Mouse (Mus musculus): ENCODE data around the gene Rell1.

The Rell1 gene

DNA sequence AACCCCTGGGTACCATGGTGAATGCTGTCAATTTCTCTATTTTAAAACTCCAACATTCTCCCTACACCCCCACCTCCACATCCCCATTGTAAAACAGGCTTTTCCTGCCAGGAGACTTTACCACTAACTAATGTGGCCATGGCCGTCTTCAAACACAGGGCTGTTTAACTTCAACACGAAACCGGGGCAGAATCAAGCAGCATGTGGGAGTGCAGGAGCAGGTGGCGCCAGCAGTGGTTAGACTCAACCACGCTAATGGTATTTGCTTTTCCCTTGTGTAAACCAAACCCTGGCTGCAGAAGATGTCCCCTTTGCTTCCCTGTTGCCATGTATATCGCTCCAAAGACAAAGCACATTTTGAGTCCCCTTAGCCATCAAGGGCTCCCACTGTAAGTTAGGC is 76.8 kb downstream of the Rell1 start:
- DNase-seq, result peak; percentile 76

GRCm38 (mm10) chr5:63891241-63891640 is 77.5 kb downstream of the Rell1 start:
- DNase-seq, result no peak

DNA sequence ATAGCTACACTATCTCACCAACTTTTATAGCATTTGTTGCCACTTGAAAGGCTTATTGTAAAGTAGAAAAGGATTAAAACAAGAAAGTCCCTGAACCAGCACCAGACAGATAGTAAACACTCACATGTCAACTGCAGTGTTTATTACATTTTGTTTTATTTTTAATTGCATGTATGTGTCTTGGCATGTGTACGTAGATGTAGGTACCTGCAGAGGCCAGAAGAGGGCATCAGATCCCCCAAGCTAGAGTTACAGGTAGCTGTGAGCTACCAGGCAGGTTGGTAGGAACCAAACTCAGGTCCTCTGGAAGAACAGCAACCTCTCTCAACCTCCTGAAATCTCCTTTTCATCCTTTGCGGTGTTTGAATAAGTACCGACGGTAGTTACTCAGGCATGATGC is 81.6 kb downstream of the Rell1 start:
- no peak for DNase-seq

DNA sequence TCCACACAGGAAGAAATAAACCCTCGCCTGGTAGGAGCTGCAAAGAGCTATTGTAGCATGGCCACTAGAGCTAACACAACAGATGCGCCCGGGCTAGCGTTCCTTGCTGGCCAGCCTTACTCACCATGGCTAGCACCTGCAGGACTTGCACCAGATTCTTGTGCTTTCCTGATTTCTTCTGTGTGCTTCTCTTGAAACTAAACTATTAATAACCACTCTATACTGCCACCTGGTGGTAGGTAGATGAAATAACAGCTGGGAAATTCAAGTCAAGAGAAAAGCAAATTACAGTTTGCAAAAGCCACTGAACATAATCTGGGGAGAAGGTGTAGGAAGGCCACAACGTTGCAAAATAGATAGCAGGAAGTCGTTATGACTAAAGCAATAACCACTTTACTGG is 82.0 kb downstream of the Rell1 start:
- peak; percentile 82 for DNase-seq

- DNase-seq, result peak; percentile 61
These were observed 82.4 kb downstream of the Rell1 start for GRCm38 (mm10) chr5:63886292-63886691.

DNA sequence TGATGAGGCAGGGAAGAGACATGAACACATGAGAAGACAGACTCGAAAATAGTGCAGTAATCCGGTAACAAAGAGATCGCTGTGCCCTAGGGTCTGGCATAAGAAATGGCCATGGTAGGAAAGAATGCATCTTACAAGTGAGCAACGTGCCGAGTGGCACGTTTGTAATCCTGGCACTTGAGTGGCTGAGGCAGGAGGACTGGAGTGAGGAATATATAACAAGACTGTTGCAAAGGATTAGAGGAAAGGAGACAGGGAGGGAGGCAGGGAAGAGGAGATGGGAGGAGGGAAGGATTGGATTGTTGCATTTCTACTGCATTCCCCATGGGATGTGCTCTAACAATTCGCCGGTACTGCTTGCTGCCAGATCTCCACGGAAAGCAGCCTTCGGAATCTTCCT is 89.7 kb downstream of the Rell1 start:
- DNase-seq, result no peak

DNA sequence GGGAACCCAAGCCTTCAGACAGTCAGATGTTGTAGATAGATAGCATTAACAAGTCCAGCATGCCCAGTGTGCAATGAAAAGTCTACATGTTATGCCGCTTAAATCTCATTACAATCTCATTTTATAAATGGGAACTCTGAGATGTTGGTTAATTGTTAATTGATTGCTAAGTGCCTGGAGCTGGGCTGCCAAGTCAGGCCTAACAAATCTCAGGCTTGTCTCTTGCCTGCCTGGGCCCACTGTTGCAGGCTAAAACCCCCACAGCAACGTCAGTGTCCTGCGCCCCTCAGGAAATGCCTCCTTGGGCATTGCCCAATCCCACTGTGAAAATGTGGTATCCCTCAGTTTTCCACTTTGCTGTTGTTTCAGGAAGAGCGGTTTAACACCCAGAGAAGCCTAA is 92.6 kb downstream of the Rell1 start:
- no peak for DNase-seq

DNA sequence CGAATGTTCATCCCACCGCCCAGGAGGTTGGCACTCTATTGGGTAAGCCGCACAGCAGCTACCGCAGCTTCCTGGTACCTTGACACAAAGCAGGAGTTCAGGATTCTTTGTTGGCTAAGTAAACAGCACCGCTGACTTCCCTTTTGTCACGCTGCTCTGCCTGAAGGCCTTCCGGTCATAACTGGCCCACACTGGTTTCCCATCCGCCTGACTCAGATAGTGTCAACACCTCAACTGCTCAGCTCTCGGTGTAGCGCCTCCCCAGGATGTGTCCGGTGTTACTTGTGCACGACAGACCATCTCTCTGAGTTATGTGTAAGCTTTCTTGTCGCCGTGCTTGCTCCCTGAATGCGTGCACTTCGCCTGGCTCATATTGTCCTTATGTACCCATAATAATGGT is 93.8 kb downstream of the Rell1 start:
- peak; percentile 91 for DNase-seq

DNA sequence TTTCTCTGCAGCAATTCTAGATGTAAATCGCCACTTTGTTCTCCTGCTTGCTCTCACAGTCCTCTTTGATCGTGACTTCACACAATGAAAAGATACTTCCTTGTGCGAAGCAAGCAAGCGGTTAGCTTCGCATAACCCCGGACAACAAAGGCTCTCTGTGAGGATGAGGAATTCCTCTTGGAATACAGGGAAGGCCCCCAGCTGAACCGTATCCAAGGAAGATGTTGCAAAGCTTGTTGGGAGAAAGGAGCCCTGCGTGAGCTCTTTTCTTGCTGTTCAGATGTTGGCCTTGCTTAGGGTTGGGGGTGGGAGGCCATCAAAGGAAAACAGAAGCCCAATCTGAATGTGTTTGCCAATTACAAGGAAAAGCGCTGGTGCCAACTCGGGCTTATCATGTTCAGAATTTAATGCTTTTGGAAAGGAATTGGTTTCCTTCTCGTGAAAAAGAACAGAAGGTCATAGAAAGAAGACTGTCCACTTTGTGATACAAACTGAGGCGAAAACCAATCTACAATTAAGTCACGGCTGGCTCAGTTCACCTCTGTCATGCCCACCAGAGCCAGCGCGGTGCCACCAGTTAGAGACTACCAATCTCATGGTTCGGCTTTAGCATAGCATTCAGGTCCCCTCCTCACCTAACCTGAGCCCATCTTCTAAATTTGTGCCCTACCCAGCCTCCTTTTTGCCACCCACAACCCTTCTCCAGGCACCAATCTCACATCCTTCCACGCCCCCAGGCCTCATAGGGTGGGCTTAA is 96.3 kb downstream of the Rell1 start:
- no peak for DNase-seq

- DNase-seq, result no peak
These were observed 101.3 kb downstream of the Rell1 start for GRCm38 (mm10) chr5:63867421-63867820.

DNA sequence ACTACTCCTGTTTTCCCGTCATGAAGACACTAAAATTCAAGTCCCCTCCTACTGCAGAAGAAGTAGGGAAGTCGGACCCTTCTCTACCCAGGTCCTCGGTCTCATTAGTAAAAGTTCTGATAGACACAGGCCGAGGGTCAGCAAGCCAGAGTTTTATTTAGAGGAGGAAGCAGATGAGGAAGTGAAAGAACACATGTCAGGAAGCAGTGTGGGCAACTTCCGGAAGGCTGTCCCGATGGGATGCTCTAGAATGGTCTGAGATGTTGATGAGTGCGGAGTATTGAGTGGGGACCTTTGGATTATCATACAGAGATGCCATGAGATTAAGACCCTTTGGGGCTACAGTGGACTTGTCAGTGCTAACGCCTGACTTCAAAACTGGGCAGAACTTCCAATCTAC is 109.8 kb downstream of the Rell1 start:
- DNase-seq, result peak; percentile 92
